Mouse (Mus musculus) left cerebral cortex, postnatal 14 days (tissue): ENCODE results near the gene Rinl. TPM values are rescaled to one million over a fixed set of nuclear protein-coding genes. Genes with fewer than 3 reads are reported as not detected.

Source experiments
- DNase-seq, 2 experiments: peaks; one replicate each; pipeline ENCODE4 v3.0.0; 2021 to 2022; ENCODE audit warnings: low spot score in 2 of 2, mixed read lengths in 1 of 2
- intact Hi-C: fragments of 180-260 bp; cut with DNase I; formaldehyde crosslinking; loops from one replicate; pipeline ENCODE4 v1.15.1; 2025
- total RNA-seq, 2 experiments: library from RNA; stranded (reverse); gene quantifications; 2 replicates each; pipeline ENCODE4 v1.2.3; 2021

The Rinl gene
- total RNA-seq, 2 experiments from 2014 or later, result 1.6 to 2.5 TPM

GRCm38 (mm10) chr7:28778825-28779224 is 9.9 kb upstream of the Rinl start:
- DNase-seq, result no peak
- intact Hi-C loops, result no loop called here

DNA sequence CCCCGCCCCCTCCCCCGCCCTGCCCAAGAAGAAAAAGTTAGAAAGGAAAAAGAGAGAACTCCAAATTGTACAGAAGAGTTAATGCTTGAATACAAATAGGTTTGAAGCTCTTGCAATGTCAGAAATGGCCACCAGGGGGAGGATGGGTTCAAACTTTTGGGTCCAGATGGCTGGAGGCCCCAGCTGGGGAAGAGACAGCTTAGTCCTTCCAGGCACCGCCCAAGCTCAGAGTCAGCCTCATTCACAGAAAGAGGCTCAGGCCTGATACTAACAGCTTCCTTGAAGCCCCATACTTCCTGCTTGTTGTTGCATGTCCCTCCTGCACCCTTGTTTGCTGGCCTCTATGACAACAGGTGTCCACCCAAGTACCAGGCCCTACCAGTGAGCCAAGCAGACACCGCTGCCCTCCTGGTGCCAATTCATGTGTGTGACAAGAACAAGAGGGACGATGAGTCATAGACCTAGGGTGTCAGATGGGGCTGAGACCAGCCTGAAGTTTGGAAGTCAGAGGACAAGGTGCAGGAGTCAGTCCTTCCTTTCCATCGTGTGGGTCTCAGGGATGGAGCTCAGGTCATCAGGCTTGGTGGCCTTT is 8.6 kb upstream of the Rinl start:
- DNase-seq, result peak; percentile 94
- intact Hi-C loops, result loop anchor here (10.0 kb wide), 1 partner anchor 255 kb away; no protein-coding TSS in a partner anchor

- intact Hi-C loops, result loop anchor here (10.0 kb wide), 1 partner anchor 254 kb away; no protein-coding TSS in a partner anchor
- DNase-seq, result peak in 1 of 2 experiments; percentile 62
These were observed 7.9 kb upstream of the Rinl start for GRCm38 (mm10) chr7:28780857-28781256.

- no peak for DNase-seq
- intact Hi-C loops, result loop anchor here (10.0 kb wide), 1 partner anchor 254 kb away; no protein-coding TSS in a partner anchor
These were observed 7.5 kb upstream of the Rinl start for GRCm38 (mm10) chr7:28781261-28781663.

DNA sequence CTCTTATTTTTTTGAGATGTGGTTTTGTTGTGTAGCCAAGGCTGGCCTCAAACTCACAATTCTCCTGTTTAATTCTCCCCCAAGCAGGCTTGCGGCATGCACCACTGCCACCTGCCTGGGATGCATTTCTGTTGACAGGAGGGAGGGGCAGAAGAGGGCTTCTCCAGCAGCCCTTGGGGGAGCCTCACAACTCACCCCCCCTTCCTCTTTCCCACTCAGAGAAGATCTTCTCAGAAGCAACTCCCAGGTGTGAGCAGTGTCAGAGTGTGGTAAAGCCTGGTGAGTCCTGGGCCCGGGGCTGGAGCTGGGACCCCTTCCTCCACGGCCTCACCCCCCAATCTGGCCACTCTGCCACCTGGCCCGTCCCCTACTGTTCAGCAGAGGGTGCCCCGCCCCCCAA is 3.6 kb upstream of the Rinl start:
- no peak for DNase-seq
- intact Hi-C loops, result loop anchor here (10.0 kb wide), 1 partner anchor 250 kb away; no protein-coding TSS in a partner anchor

GRCm38 (mm10) chr7:28787884-28788283 is 885 bp upstream of the Rinl start:
- intact Hi-C loops, result loop anchor here (10.0 kb wide), 1 partner anchor 247 kb away; no protein-coding TSS in a partner anchor
- no peak for DNase-seq

DNA sequence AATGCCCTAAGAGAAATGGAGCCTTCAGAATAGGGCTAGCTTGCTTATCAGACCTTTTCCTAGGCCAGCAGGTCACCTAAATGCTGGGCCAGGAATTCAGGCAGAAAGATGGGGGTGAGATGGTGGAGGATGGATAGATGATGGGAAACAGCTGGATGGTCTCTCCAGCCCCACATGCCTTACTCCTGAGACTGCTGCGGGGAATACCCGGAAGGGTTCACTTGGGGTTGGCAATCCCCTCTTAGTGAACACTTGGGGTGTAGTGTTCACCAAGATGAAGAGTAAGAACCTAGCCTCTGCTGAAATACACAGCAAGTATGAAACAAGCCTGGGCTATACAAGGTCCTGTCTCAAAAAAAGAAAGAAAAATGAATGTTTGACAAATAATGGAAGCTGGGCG is 466 bp downstream of the Rinl start:
- no peak for DNase-seq
- intact Hi-C loops, result loop anchor here (10.0 kb wide), 1 partner anchor 246 kb away; no protein-coding TSS in a partner anchor

DNA sequence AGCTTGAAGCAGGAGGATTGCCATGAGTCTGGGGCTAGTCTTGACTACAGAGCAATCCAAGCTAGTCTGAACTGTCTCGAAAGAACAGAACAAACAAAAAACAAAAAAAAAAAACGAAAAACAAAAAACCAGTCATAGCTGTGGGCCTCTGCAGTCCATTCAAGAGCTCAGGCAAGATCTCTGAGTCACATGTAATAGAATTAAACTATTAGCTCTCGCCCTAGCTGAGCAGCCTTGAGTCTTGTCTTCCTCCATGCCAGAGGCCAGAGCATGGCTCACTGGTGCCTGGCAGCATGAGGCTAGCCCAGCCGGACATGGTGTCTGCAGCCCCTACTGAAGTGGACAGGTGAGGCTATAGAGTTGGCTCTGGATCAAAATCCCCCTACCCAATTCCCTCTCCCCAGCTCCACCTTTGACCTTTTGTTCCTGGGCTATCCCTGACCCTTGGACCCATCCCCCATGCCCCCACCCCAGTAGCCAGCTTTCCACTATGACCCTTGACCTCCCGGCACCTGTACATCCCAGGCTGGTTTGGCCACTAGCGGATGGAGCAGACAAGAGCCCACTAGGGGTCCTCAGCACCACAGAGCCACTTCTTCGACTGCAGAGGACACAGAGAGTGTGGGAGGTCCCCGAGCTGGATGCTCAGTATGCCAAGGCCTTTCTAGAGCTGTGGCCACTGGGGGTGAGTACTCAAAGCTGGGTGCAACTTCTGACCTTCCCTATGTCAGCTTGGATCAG is 1.5 kb downstream of the Rinl start:
- DNase-seq, result no peak
- intact Hi-C loops, result no loop called here

GRCm38 (mm10) chr7:28791706-28792105 is 2.9 kb downstream of the Rinl start:
- no peak for DNase-seq
- intact Hi-C loops, result no loop called here

DNA sequence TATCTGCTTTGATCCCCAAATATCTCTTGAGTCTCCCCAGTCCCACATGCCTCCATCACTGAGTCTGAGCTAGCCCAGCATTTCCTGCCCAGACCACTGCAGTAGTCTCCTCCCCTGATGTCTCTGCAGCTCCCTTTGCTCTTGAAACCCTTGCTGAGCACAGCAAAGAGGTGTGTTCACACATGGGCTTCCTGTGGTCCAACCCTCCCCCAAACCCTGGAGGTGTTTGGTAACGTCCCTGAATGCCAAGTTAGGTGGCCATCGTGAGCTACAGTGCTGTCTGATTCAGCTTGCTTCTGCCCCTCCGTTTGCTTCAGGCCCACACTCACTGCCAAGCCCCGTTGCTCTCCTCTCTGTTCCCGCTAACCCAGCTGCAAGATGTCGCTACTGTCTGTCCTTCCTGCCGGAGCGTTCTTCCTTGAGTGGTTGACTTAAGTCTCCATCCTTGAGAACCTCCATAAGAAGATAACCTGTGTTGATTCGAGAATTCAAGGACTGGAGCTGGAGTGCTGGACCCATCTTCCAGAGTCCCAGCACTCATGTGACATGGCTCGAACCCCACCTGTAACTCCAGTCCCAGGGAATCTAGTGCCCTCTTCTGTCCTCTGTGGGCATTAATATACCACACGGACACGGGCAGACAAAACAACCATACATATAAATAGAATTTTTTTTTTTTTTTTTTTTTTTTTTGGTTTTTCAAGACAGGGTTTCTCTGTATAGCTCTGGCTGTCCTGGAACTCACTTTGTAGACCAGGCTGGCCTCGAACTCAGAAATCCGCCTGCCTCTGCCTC is 3.8 kb downstream of the Rinl start:
- intact Hi-C loops, result no loop called here
- no peak for DNase-seq

DNA sequence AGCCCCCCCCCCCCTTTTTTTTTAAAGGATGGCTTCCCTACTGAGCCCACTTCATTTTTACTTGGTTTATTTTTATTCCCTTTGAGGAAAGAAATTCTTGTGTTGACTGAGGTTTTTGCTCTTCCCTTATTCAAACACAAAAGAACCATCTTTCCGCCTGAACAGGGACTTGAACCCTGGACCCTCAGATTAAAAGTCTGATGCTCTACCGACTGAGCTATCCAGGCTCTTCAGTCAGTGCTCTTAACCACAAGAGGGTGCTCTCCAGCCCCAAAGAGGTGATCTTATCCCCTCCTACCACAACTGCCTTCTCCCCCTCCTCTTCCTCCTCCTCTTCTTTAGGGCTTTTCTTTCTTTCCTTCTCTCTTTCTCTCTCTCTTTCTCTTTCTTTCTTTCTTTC is 5.1 kb downstream of the Rinl start:
- DNase-seq, result no peak
- intact Hi-C loops, result loop anchor here (2.0 kb wide), 1 partner anchor 73 kb away; no protein-coding TSS in a partner anchor

- DNase-seq, result no peak
- intact Hi-C loops, result loop anchor here (2.0 kb wide), 1 partner anchor 72 kb away; no protein-coding TSS in a partner anchor
These were observed 5.7 kb downstream of the Rinl start for GRCm38 (mm10) chr7:28794496-28794895.

- intact Hi-C loops, result loop anchor here (2.0 to 5.0 kb wide), 2 partner anchors 71 to 176 kb away; no protein-coding TSS in a partner anchor
These were observed 7.1 kb downstream of the Rinl start for GRCm38 (mm10) chr7:28795832-28796231.

GRCm38 (mm10) chr7:28796562-28796975 is 7.8 kb downstream of the Rinl start:
- DNase-seq, result peak; percentile 72 to 81
- intact Hi-C loops, result loop anchor here (5.0 kb wide), 1 partner anchor 176 kb away; no protein-coding TSS in a partner anchor

More at GRCm38 (mm10) chr7:28795832-28796231, 7.1 kb downstream of the Rinl start:
- no peak for DNase-seq

GRCm38 (mm10) chr7:28799994-28800393 is 11.2 kb downstream of the Rinl start:
- DNase-seq, result no peak
- intact Hi-C loops, result loop anchor here (5.0 kb wide), 1 partner anchor 172 kb away; no protein-coding TSS in a partner anchor

DNA sequence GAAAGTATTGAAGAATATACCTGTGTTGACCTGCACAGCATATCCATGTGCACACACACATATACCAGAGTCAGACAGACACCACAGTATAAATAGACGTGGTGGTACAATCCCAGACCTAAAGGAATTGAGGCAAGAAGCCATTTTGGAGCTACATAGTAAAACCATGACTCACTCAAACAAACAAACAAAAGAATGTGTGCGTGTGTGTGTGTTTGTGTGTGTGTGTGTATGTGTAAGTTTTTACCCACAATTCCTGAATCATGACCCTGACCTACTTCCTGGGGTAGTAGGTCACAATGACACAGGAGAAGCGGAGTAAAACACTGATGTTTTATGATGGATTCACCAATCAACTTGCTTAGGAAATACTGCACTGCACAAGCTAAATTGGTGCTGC is 12.7 kb downstream of the Rinl start:
- no peak for DNase-seq
- intact Hi-C loops, result no loop called here

DNA sequence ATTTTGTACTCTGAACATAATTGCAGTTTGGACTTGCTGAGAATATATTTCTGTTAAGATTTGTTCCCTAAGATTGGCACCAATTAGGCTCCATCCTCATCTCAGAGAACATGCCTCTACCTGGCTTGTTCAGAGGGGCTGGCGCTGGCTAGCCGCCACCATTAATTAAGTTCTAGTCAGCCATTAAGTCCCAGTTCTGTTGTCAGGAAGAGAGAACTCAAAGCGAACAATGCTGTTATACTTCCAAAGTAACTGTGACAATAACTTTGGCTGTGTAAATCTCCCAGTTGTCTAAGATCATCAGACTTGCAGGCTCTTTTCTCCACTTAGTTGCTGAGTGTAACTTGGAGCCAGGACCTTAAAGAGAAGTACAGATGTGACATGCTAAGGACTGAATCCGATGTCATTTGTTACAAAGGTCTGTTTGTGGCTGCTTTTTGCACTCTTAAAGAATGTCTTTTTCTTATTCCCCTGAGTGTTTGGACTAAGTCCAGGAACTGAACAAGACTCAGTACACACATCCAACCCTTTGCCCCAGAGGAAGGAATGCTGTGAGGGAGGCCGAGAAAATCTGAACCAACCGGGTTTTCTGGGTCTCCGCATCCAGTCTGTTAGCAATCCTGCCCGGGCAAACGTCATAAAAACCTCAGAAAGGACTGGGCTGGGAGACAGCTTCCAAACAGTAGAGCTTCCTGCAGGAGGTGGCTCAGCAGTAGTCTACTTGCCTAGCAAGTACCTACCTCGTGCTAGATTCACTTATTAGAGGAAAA is 13.3 kb downstream of the Rinl start:
- intact Hi-C loops, result no loop called here
- DNase-seq, result peak in 1 of 2 experiments; percentile 20

DNA sequence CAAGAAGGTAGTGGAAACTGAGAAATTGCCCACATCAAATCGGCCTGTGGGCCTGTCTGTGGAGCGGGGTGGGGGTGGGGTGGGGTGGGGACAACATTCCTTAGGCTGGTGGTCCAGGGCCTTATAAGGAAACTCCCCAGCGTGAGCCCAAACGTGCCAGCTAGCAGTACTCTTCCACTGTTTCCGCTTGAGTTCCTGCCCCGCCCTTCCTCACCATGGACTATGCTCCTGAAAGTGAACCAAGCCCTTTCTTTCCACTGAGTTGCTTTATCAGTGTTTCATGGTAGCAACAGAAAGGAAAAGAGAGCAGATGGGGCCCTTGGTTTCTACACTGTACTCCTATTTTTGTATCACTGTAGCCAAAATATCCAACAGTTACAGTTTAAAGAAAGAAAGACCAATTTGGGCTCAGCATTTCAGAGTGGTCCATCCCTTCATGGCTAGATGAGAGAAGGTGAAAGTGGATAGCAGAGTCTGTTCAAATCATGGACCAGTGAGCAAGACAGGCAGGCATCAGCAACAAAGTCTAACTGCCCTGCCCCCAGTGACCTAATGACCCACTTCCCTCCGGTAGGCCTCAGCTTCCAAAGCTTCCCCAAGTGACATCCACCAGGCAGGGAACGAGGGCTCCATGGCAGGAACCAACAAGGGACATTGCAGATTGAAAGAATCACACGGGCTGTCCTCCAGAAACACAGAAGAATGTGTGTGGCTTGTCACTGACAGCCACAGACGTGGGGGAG is 14.2 kb downstream of the Rinl start:
- peak in 1 of 2 experiments; percentile 12 for DNase-seq
- intact Hi-C loops, result no loop called here
